Mouse (Mus musculus): ENCODE results near the gene Rraga. TPM values are rescaled to one million over a fixed set of nuclear protein-coding genes. Genes with fewer than 3 reads are reported as not detected.

The Rraga gene
- polyA plus RNA-seq, 1 experiment = not detected

- Histone ChIP-seq H3K4me1 (ENCODE audit: control insufficient read depth, insufficient read depth, low read length) (peaks cover 13% of the 10 kb centered on the region), H3K27ac (ENCODE audit: insufficient read depth, low read depth, low read length) (peak overlapping the region; percentile 75), H3K4me3 (ENCODE audit: insufficient read depth, low read depth, low read length) (no peak overlapping the region)
- TF ChIP-seq CTCF (IDR thresholded peaks at IDR 0.05; ENCODE audit: insufficient read depth, low read depth, low read length) (no peak), POLR2A (IDR thresholded peaks at IDR 0.05; ENCODE audit: insufficient read depth, low read depth, low read length) (no peak)
- WGBS = 24% methylated on average over 3 of the region's 3 CpGs
These were observed 31.5 kb upstream of the Rraga start for GRCm38 (mm10) chr4:86543999-86544398.

DNA sequence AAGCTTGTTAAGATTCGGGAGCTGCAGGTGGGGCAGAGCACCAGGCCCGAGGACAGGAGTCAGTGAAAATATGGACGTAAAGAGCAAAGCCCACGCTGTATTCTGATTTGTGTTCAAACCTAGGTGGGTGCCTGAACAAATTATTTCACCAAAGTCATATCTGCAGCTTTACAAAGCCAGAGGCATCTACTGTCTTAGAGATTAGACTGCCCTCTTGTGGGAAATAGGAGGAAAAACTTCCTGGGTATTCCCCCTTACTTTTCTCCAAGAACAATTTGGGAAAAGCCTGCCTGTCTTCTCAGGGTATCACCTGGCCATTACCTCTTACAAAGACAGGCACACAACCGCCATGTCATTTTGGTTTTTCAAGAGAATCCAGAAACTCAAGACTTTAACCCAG, 29.9 kb upstream of the Rraga start:
- 49% methylated on average over 5 of the region's 5 CpGs for WGBS

GRCm38 (mm10) chr4:86548332-86548731, 27.1 kb upstream of the Rraga start:
- Histone ChIP-seq H3K27ac (ENCODE audit: insufficient read depth, low read depth, low read length) (no peak overlapping the region), H3K4me1 (ENCODE audit: control insufficient read depth, insufficient read depth, low read length) (peaks cover 6% of the 10 kb centered on the region), H3K4me3 (ENCODE audit: insufficient read depth, low read depth, low read length) (no peak overlapping the region)
- WGBS = 89% methylated on average over 9 of the region's 9 CpGs
- TF ChIP-seq POLR2A (IDR thresholded peaks at IDR 0.05; ENCODE audit: insufficient read depth, low read depth, low read length) = no peak
- TF ChIP-seq CTCF (IDR thresholded peaks at IDR 0.05; ENCODE audit: insufficient read depth, low read depth, low read length) = no peak

More for the DNA sequence above, 29.9 kb upstream of the Rraga start:
- Histone ChIP-seq H3K4me3 (ENCODE audit: insufficient read depth, low read depth, low read length) (no peak overlapping the region), H3K4me1 (ENCODE audit: control insufficient read depth, insufficient read depth, low read length) (peaks cover 13% of the 10 kb centered on the region), H3K27ac (ENCODE audit: insufficient read depth, low read depth, low read length) (no peak overlapping the region)
- TF ChIP-seq CTCF (IDR thresholded peaks at IDR 0.05; ENCODE audit: insufficient read depth, low read depth, low read length) (no peak), POLR2A (IDR thresholded peaks at IDR 0.05; ENCODE audit: insufficient read depth, low read depth, low read length) (no peak)

GRCm38 (mm10) chr4:86555035-86555707, 20.3 kb upstream of the Rraga start:
- no peak for TF ChIP-seq POLR2A (IDR thresholded peaks at IDR 0.05; ENCODE audit: insufficient read depth, low read depth, low read length)
- H3K4me3 ChIP-seq (ENCODE audit: insufficient read depth, low read depth, low read length) = no peak overlapping the region
- H3K27ac ChIP-seq (ENCODE audit: insufficient read depth, low read depth, low read length) = no peak overlapping the region
- 28% methylated on average over 6 of the region's 6 CpGs for whole genome bisulfite sequencing
- H3K4me1 ChIP-seq (ENCODE audit: control insufficient read depth, insufficient read depth, low read length) = no peaks in the 10 kb centered on the region

DNA sequence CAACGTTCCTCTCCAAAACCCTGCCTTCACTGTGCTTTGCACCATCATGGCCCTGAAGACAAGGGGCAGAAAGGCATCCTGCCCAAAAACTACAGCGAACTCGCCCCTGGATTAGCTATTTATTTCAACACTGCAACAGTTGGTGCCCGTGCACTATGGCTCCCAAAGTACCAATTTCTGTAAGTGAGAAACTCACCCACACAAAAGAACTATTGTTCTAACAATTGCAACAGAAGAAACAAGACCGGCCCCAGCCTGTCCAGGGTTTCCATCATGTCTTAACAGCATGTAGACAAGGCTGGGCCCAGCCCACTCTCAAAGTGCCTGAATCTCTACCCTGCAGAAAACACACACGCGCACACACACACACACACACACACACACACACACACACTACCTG, 18.1 kb upstream of the Rraga start:
- TF ChIP-seq POLR2A (IDR thresholded peaks at IDR 0.05; ENCODE audit: insufficient read depth, low read depth, low read length) = no peak
- TF ChIP-seq CTCF (IDR thresholded peaks at IDR 0.05; ENCODE audit: insufficient read depth, low read depth, low read length) = no peak
- Histone ChIP-seq H3K27ac (ENCODE audit: insufficient read depth, low read depth, low read length) (no peak overlapping the region), H3K4me1 (ENCODE audit: control insufficient read depth, insufficient read depth, low read length) (no peaks in the 10 kb centered on the region), H3K4me3 (ENCODE audit: insufficient read depth, low read depth, low read length) (no peak overlapping the region)
- WGBS = 57% methylated on average over 7 of the region's 7 CpGs

DNA sequence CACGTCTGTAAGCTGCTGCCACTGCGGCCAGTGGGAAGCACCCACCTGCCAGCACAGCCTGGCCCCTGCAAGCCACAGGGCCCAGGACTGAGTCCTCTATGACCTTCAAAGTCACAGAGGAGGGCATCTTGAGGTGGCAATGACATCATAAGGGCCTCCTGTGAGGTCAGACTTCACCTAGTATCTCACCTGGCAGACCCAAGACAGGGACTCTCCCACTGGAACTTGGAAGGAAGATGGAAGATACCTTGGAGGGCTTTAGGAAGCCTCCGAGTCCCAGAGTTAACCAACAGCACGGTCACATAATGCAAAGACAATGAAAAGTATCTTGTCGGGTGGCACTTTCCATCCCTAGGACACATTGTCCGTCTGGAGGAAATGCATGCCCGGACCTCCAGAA, 17.2 kb upstream of the Rraga start, which contains the start of gene Saxo1:
TSS of gene Saxo1 (minus strand) at position 101 of the 400 bp plus-strand sequence.
- no peak for TF ChIP-seq POLR2A (IDR thresholded peaks at IDR 0.05; ENCODE audit: insufficient read depth, low read depth, low read length)
- H3K27ac ChIP-seq (ENCODE audit: insufficient read depth, low read depth, low read length) = no peak within 1 kb of the TSS
- H3K4me3 ChIP-seq (ENCODE audit: insufficient read depth, low read depth, low read length) = no peak within 1 kb of the TSS
- WGBS = 97% methylated on average over 7 of the region's 7 CpGs
- no peaks in the 10 kb centered on the region for H3K4me1 ChIP-seq (ENCODE audit: control insufficient read depth, insufficient read depth, low read length)

DNA sequence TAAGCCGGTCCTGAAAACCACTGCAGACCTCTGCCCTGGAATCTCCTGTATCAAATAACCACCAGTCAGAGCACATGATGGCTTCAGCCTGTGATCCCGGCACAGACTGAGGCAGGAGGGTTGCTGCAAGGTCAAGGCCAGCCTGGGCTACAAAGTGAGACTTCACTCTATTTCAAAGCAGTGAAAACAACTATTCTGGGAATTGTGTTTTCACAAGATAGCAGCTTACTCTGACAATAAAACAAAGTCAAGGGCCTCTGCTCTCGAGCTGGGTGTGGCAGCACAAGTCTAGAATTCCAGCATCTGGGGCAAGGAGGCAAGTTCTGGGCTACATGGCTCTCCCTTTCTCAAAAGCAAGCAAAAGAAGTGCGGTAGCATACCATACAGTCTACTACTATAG, 16.5 kb upstream of the Rraga start:
- no peak overlapping the region for H3K27ac ChIP-seq (ENCODE audit: insufficient read depth, low read depth, low read length)
- WGBS = 82% methylated on average over 4 of the region's 4 CpGs
- no peak overlapping the region for H3K4me3 ChIP-seq (ENCODE audit: insufficient read depth, low read depth, low read length)
- no peaks in the 10 kb centered on the region for H3K4me1 ChIP-seq (ENCODE audit: control insufficient read depth, insufficient read depth, low read length)
- TF ChIP-seq CTCF (IDR thresholded peaks at IDR 0.05; ENCODE audit: insufficient read depth, low read depth, low read length) (no peak), POLR2A (IDR thresholded peaks at IDR 0.05; ENCODE audit: insufficient read depth, low read depth, low read length) (no peak)

DNA sequence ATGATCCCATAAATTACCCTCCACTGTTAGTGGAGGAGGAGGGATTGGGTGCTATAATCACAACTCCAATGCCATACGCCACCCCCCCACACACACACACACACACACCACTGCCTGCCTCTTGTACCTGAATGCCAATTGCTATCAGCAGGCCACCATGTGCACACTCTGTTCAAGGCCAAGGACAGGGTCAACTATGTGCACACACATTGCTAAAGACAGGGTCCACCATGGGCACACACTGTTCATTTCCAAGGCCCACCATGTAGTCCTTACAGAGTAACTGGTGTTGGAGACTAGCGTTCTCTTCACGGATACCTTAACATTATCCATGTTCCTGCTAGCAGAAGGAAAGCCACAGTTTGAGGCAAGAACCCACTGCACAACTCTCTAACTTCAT, 14.4 kb upstream of the Rraga start:
- Histone ChIP-seq H3K27ac (ENCODE audit: insufficient read depth, low read depth, low read length) (no peak overlapping the region), H3K4me3 (ENCODE audit: insufficient read depth, low read depth, low read length) (no peak overlapping the region), H3K4me1 (ENCODE audit: control insufficient read depth, insufficient read depth, low read length) (no peaks in the 10 kb centered on the region)
- no peak for TF ChIP-seq POLR2A (IDR thresholded peaks at IDR 0.05; ENCODE audit: insufficient read depth, low read depth, low read length)
- TF ChIP-seq CTCF (IDR thresholded peaks at IDR 0.05; ENCODE audit: insufficient read depth, low read depth, low read length) = no peak
- 96% methylated on average over 3 of the region's 3 CpGs for WGBS

DNA sequence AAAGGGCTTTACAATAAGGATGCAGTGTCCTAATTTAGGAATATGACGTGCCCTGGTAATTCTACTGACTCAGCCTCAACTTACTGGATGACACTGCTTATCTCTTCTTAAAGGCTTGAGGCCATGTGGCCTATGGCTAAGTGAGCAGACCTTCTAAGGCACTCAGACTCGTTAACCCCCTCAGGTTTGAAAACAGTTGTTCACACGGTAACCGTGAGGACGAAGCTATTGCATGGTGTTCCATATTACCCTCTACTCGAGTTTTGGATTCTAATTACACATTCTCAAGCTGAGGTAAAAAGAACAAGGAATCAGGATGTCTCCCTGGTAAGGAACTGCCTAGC, 557 bp upstream of the Rraga start:
- TF ChIP-seq CTCF (IDR thresholded peaks at IDR 0.05; ENCODE audit: insufficient read depth, low read depth, low read length) (no peak), POLR2A (IDR thresholded peaks at IDR 0.05; ENCODE audit: insufficient read depth, low read depth, low read length) (no peak)
- H3K4me3 ChIP-seq (ENCODE audit: insufficient read depth, low read depth, low read length) = peak overlapping the region; percentile 67; the same call in 1 of the 2 replicates
- 5% methylated on average over 6 of the region's 6 CpGs for WGBS
- H3K4me1 ChIP-seq (ENCODE audit: control insufficient read depth, insufficient read depth, low read length) = no peaks in the 10 kb centered on the region
- peak overlapping the region; percentile 91 for H3K27ac ChIP-seq (ENCODE audit: insufficient read depth, low read depth, low read length)

GRCm38 (mm10) chr4:86576120-86576541, 663 bp downstream of the Rraga start:
- WGBS = under 1% methylated on average over 20 of the region's 20 CpGs
- TF ChIP-seq POLR2A (IDR thresholded peaks at IDR 0.05; ENCODE audit: insufficient read depth, low read depth, low read length) = no peak
- TF ChIP-seq CTCF (IDR thresholded peaks at IDR 0.05; ENCODE audit: insufficient read depth, low read depth, low read length) = no peak
- peak overlapping the region; percentile 9; the same call in 1 of the 2 replicates for H3K27ac ChIP-seq (ENCODE audit: insufficient read depth, low read depth, low read length)
- H3K4me3 ChIP-seq (ENCODE audit: insufficient read depth, low read depth, low read length) = peak overlapping the region; percentile 67
- no peaks in the 10 kb centered on the region for H3K4me1 ChIP-seq (ENCODE audit: control insufficient read depth, insufficient read depth, low read length)
